Mouse (Mus musculus): Measurements from ENCODE around the gene Baz2b.

GRCm38 (mm10) chr2:60163744-60164143 is 45.9 kb downstream of the Baz2b start:
- TF ChIP-seq CTCF (conservative IDR thresholded peaks at IDR 0.05; ENCODE audit: low read length) (no peak), NANOG (IDR thresholded peaks at IDR 0.05; ENCODE audit: borderline replicate concordance, low read length) (no peak)
